ENCODE assay signal across 11 mouse cellular contexts in genomic region chr19:6854658-6855057, GRCm38 (mm10). TPM values are rescaled to one million over a fixed set of nuclear protein-coding genes. Genes with fewer than 3 reads are reported as not detected.
DNase-seq lines count a peak whose midpoint lies in the region; ATAC-seq and TF ChIP-seq lines count a peak whose summit lies in the region.
"Had no signal": no experiment of that assay in that cellular context is flagged by ENCODE, and none has a peak within 500 bp of the region (broad histone marks: within the 10 kb centered on the region; RNA-seq: fewer than 3 reads in every experiment).

No protein-coding gene starts in this region.

- no peak for TF ChIP-seq POLR2A in heart, adult 2 months (IDR thresholded peaks at IDR 0.05; ENCODE audit: insufficient read depth, low read depth, low read length)

- intact Hi-C loops in heart, adult 2 months (cut with DNase I) = no loop called here

- DNase-seq in heart, adult 2 months = no peak
- no peak for DNase-seq in kidney, postnatal 0 days (ENCODE audit: low spot score)
- DNase-seq in kidney, postnatal 10 days = no peak
- no peak for DNase-seq in gastrocnemius, postnatal 4 days (ENCODE audit: low spot score in 2 of 2)
- DNase-seq: thymus, postnatal 25 days had no signal

- peaks cover 9% of the 10 kb centered on the region for H3K4me1 ChIP-seq in heart, embryonic 11.5 days (ENCODE audit: control insufficient read depth, insufficient read depth, low read length)
- 0 out of 2 replicates have a peak, but pooled peaks cover 2% of the 10 kb centered on the region for H3K4me1 ChIP-seq in heart, adult 2 months (ENCODE audit: control insufficient read depth, insufficient read depth, low read length)
- H3K4me1 ChIP-seq in kidney, postnatal 0 days (replicated peaks; ENCODE audit: insufficient read depth, low read length) = no peaks in the 10 kb centered on the region
- peaks cover 57% of the 10 kb centered on the region for H3K4me1 ChIP-seq in E14TG2a.4 (replicated peaks; ENCODE audit: low read depth, low read length)
- H3K4me1 ChIP-seq in intestine, embryonic 16.5 days (ENCODE audit: control insufficient read depth, insufficient read depth, low read length) = peaks cover 14% of the 10 kb centered on the region

- TF ChIP-seq EP300 in heart, adult 2 months (IDR thresholded peaks at IDR 0.05; ENCODE audit: insufficient read depth, low read depth, low read length) = no peak

- 78% methylated on average over 12 of the region's 12 CpGs for WGBS in heart, embryonic 11.5 days (ENCODE audit: insufficient replicate concordance)
- 91% methylated on average over 12 of the region's 12 CpGs for WGBS in heart, adult 2 months
- WGBS in kidney, postnatal 0 days = 89% methylated on average over 12 of the region's 12 CpGs
- WGBS in intestine, embryonic 16.5 days = 87% methylated on average over 12 of the region's 12 CpGs

- H3K9me3 ChIP-seq in heart, embryonic 11.5 days (replicated peaks; ENCODE audit: control insufficient read depth, low read length) = no peaks in the 10 kb centered on the region
- no peaks in the 10 kb centered on the region for H3K9me3 ChIP-seq in kidney, postnatal 0 days (replicated peaks; ENCODE audit: low read length)
- no peaks in the 10 kb centered on the region for H3K9me3 ChIP-seq in E14TG2a.4 (ENCODE audit: low read length)
- no peaks in the 10 kb centered on the region for H3K9me3 ChIP-seq in intestine, embryonic 16.5 days (ENCODE audit: control insufficient read depth, low read length)
- H3K9me3 ChIP-seq: G1E had no signal

- peaks cover 25% of the 10 kb centered on the region for H3K27me3 ChIP-seq in heart, embryonic 11.5 days (ENCODE audit: control insufficient read depth, insufficient read depth, low read length)
- H3K27me3 ChIP-seq in heart, adult 2 months (ENCODE audit: control insufficient read depth, insufficient read depth, low read length) = no peaks in the 10 kb centered on the region
- no peaks in the 10 kb centered on the region for H3K27me3 ChIP-seq in kidney, postnatal 0 days (ENCODE audit: insufficient read depth, low read length)
- peaks cover 56% of the 10 kb centered on the region for H3K27me3 ChIP-seq in E14TG2a.4 (ENCODE audit: insufficient read depth, low read length)
- H3K27me3 ChIP-seq in intestine, embryonic 16.5 days (replicated peaks; ENCODE audit: control insufficient read depth, insufficient read depth, low read length) = peaks cover 8% of the 10 kb centered on the region

- no peak overlapping the region for H3K4me3 ChIP-seq in heart, embryonic 11.5 days (ENCODE audit: low read depth, low read length)
- H3K4me3 ChIP-seq in heart, adult 2 months = no peak overlapping the region
- H3K4me3 ChIP-seq in kidney, postnatal 0 days (replicated peaks; ENCODE audit: low read depth, low read length) = no peak overlapping the region
- peak overlapping the region; percentile 74 for H3K4me3 ChIP-seq in E14TG2a.4 (replicated peaks; ENCODE audit: low read length)
- no peak overlapping the region; the same call in 1 of the 2 replicates for H3K4me3 ChIP-seq in intestine, embryonic 16.5 days (ENCODE audit: low read length)

- H3K36me3 ChIP-seq in heart, embryonic 11.5 days (ENCODE audit: control insufficient read depth, insufficient read depth, low read length) = no peaks in the 10 kb centered on the region
- no peaks in the 10 kb centered on the region for H3K36me3 ChIP-seq in heart, adult 2 months (ENCODE audit: control insufficient read depth, insufficient read depth, low read length)
- no peaks in the 10 kb centered on the region for H3K36me3 ChIP-seq in kidney, postnatal 0 days (ENCODE audit: insufficient read depth, low read length)
- H3K36me3 ChIP-seq in E14TG2a.4 (ENCODE audit: insufficient read depth, low read length) = no peaks in the 10 kb centered on the region
- H3K36me3 ChIP-seq in intestine, embryonic 16.5 days (ENCODE audit: control insufficient read depth, insufficient read depth, low read length) = no peaks in the 10 kb centered on the region

- no peak overlapping the region for H3K9ac ChIP-seq in heart, embryonic 11.5 days (ENCODE audit: low read depth, low read length)
- no peak overlapping the region for H3K9ac ChIP-seq in heart, adult 2 months (ENCODE audit: low read depth, low read length)
- H3K9ac ChIP-seq in kidney, postnatal 0 days (ENCODE audit: low read depth, low read length) = no peak overlapping the region
- H3K9ac ChIP-seq in intestine, embryonic 16.5 days (ENCODE audit: low read depth, low read length) = no peak overlapping the region
- H3K9ac ChIP-seq: liver, embryonic 14.5 days had no signal

- no peak overlapping the region for H3K27ac ChIP-seq in heart, embryonic 11.5 days (ENCODE audit: low read depth, low read length)
- H3K27ac ChIP-seq in heart, adult 2 months = no peak overlapping the region
- H3K27ac ChIP-seq in kidney, postnatal 0 days = no peak overlapping the region
- H3K27ac ChIP-seq in intestine, embryonic 16.5 days (ENCODE audit: low read length) = no peak overlapping the region
- H3K27ac ChIP-seq: liver, embryonic 14.5 days had no signal

- no peaks in the 10 kb centered on the region for H3K79me2 ChIP-seq in heart, adult 2 months (replicated peaks; ENCODE audit: control insufficient read depth, insufficient read depth, low read length)

- peak overlapping the region; percentile 71 for H3K4me2 ChIP-seq in heart, embryonic 11.5 days
- 0 out of 2 replicates have a peak overlapping the region, but pooled peaks have one; percentile 42 for H3K4me2 ChIP-seq in kidney, postnatal 0 days (ENCODE audit: low read length)
- peak overlapping the region; percentile 55; the same call in 1 of the 2 replicates for H3K4me2 ChIP-seq in intestine, embryonic 16.5 days (ENCODE audit: low read depth, low read length)

- no peak for TF ChIP-seq CTCF in heart, adult 2 months (IDR thresholded peaks at IDR 0.05)
- TF ChIP-seq CTCF in kidney, postnatal 0 days (IDR thresholded peaks at IDR 0.05; ENCODE audit: low read depth) = no peak
- no peak for TF ChIP-seq CTCF in E14TG2a.4 (conservative IDR thresholded peaks at IDR 0.05; ENCODE audit: low read length)

- ATAC-seq in heart, embryonic 11.5 days (replicated peaks; ENCODE audit: insufficient number of reproducible peaks, low FRiP score, low TSS enrichment) = no peak
- ATAC-seq in kidney, postnatal 0 days (replicated peaks; ENCODE audit: low FRiP score, low read depth) = no peak
- no peak for ATAC-seq in intestine, embryonic 16.5 days
- ATAC-seq in frontal cortex, adult (ENCODE audit: low TSS enrichment) = no peak

RNA-seq across cellular contexts. Expression of gene Ccdc88b, which starts 3.4 kb away (rescaled TPM):
- 0.15 and 0.84 TPM in 2 replicates for polyA plus RNA-seq in heart, embryonic 11.5 days (2014; fragmentation: Nextera tagmentation; extraction: Ambion mirVana)
- 1 to 10 TPM in 1 of 2 experiments, under 1 TPM in 1; 0.86 to 1.0 TPM for total RNA-seq in heart, adult 2 months (2021)
- polyA plus RNA-seq in heart, adult 2 months (2012; rRNA removed) = 0.94 and 1.8 TPM in 2 replicates
- 0.73 and 0.87 TPM in 2 replicates for polyA plus RNA-seq in kidney, postnatal 0 days (2015; fragmentation: Nextera tagmentation; extraction: Ambion mirVana)
- 1.1 and 1.3 TPM in 2 replicates for polyA plus RNA-seq in intestine, embryonic 16.5 days (2015; fragmentation: Nextera tagmentation; extraction: Ambion mirVana)
- total RNA-seq in gastrocnemius, postnatal 4 days (2021) = 1 to 10 TPM; 1.3 to 2.9 TPM

RNA-seq across cellular contexts. Expression of gene Rps6ka4, which starts 14.2 kb away (rescaled TPM):
- 11.1 and 11.7 TPM in 2 replicates for polyA plus RNA-seq in heart, embryonic 11.5 days (2014; fragmentation: Nextera tagmentation; extraction: Ambion mirVana)
- total RNA-seq in heart, adult 2 months (2021) = 10 to 100 TPM; 15.9 to 17.9 TPM
- 11.8 and 12.9 TPM in 2 replicates for polyA plus RNA-seq in heart, adult 2 months (2012; rRNA removed)
- polyA plus RNA-seq in kidney, postnatal 0 days (2015; fragmentation: Nextera tagmentation; extraction: Ambion mirVana) = 19.6 TPM in 2 replicates
- 20.5 and 20.7 TPM in 2 replicates for polyA plus RNA-seq in intestine, embryonic 16.5 days (2015; fragmentation: Nextera tagmentation; extraction: Ambion mirVana)
- 10 to 100 TPM; 17.8 to 18.7 TPM for total RNA-seq in gastrocnemius, postnatal 4 days (2021)

RNA-seq across cellular contexts. Expression of gene Trmt112, which starts 54.8 kb away (rescaled TPM):
- polyA plus RNA-seq in heart, embryonic 11.5 days (2014; fragmentation: Nextera tagmentation; extraction: Ambion mirVana) = 91.5 and 97.8 TPM in 2 replicates
- 10 to 100 TPM; 32.0 to 38.5 TPM for total RNA-seq in heart, adult 2 months (2021)
- polyA plus RNA-seq in heart, adult 2 months (2012; rRNA removed) = 67.9 and 71.5 TPM in 2 replicates
- 137 and 142 TPM in 2 replicates for polyA plus RNA-seq in kidney, postnatal 0 days (2015; fragmentation: Nextera tagmentation; extraction: Ambion mirVana)
- polyA plus RNA-seq in intestine, embryonic 16.5 days (2015; fragmentation: Nextera tagmentation; extraction: Ambion mirVana) = 97.6 and 111 TPM in 2 replicates
- 10 to 100 TPM; 54.7 to 56.4 TPM for total RNA-seq in gastrocnemius, postnatal 4 days (2021)

RNA-seq across cellular contexts. Expression of gene Prdx5, which starts 55.2 kb away (rescaled TPM):
- polyA plus RNA-seq in heart, embryonic 11.5 days (2014; fragmentation: Nextera tagmentation; extraction: Ambion mirVana) = 143 and 150 TPM in 2 replicates
- total RNA-seq in heart, adult 2 months (2021) = 100 to 1,000 TPM; 651 to 766 TPM
- 411 and 490 TPM in 2 replicates for polyA plus RNA-seq in heart, adult 2 months (2012; rRNA removed)
- polyA plus RNA-seq in kidney, postnatal 0 days (2015; fragmentation: Nextera tagmentation; extraction: Ambion mirVana) = 822 and 884 TPM in 2 replicates
- polyA plus RNA-seq in intestine, embryonic 16.5 days (2015; fragmentation: Nextera tagmentation; extraction: Ambion mirVana) = 234 and 241 TPM in 2 replicates
- total RNA-seq in gastrocnemius, postnatal 4 days (2021) = 100 to 1,000 TPM; 137 to 142 TPM
